Mouse (Mus musculus) MEL (cell line): ENCODE measurements around the gene Katnbl1. TPM values are rescaled to one million over a fixed set of nuclear protein-coding genes. Genes with fewer than 3 reads are reported as not detected.

ENCODE experiments used
- DNase-seq: peaks from one replicate; pipeline ENCODE4 v3.0.0; 2011; ENCODE audit warnings: low read depth, low spot score
- H3K27ac ChIP-seq: 2 replicates; pipeline ENCODE4 v1.5.1; 2012; ENCODE audit warnings: low read depth, mild to moderate bottlenecking, control low read depth, low read length, moderate library complexity; ENCODE audit not compliant: control insufficient read depth
- H3K27me3 ChIP-seq, 2 experiments: fragments of 150-350 bp in 1 of 2; sonication (generic) in 1 of 2; 2 replicates each; pipeline ENCODE4 v1.6.1; 2012; ENCODE audit warnings: low read length in 2 of 2, mild to moderate bottlenecking in 2 of 2, improper control_type of control experiment in 1 of 2, moderate library complexity in 1 of 2; ENCODE audit not compliant: insufficient read depth in 2 of 2, control insufficient read depth in 1 of 2
- H3K36me3 ChIP-seq, 2 experiments: 2 replicates each; pipeline ENCODE4 v1.6.1; 2012 to 2014; ENCODE audit warnings: low read length in 2 of 2, improper control_type of control experiment in 1 of 2, inconsistent platforms in 1 of 2, mild to moderate bottlenecking in 1 of 2; ENCODE audit not compliant: insufficient read depth in 2 of 2, control insufficient read depth in 1 of 2
- H3K4me1 ChIP-seq, 2 experiments: fragments of 150-350 bp in 1 of 2; sonication (generic) in 1 of 2; 2 replicates each; pipeline ENCODE4 v1.6.1; 2012; ENCODE audit warnings: low read length in 2 of 2, improper control_type of control experiment in 1 of 2, mild to moderate bottlenecking in 1 of 2; ENCODE audit not compliant: insufficient read depth in 2 of 2, control insufficient read depth in 1 of 2
- H3K4me3 ChIP-seq, 2 experiments: fragments of 150-350 bp in 1 of 2; sonication (generic) in 1 of 2; 2 replicates each; pipeline ENCODE4 v1.5.1; 2012; ENCODE audit warnings: low read depth in 2 of 2, low read length in 2 of 2, mild to moderate bottlenecking in 2 of 2, moderate library complexity in 2 of 2, control low read depth in 1 of 2, improper control_type of control experiment in 1 of 2; ENCODE audit not compliant: control insufficient read depth in 1 of 2, insufficient read depth in 1 of 2
- H3K79me2 ChIP-seq: 2 replicates; pipeline ENCODE4 v1.6.1; 2012; ENCODE audit warnings: mild to moderate bottlenecking, low read length, moderate library complexity; ENCODE audit not compliant: control insufficient read depth, poor library complexity, insufficient read depth
- H3K9ac ChIP-seq: 2 replicates; pipeline ENCODE4 v1.6.1; 2012; ENCODE audit warnings: low read depth, mild to moderate bottlenecking, control low read depth, low read length, moderate library complexity; ENCODE audit not compliant: control insufficient read depth, poor library complexity, severe bottlenecking
- H3K9me3 ChIP-seq: fragments of 150-350 bp; sonication (generic); replicated peaks from 2 replicates; pipeline ENCODE4 v1.6.1; 2012; ENCODE audit warnings: mild to moderate bottlenecking, low read length, improper control_type of control experiment, moderate library complexity; ENCODE audit not compliant: insufficient read depth
- BHLHE40 ChIP-seq: IDR thresholded peaks from 2 replicates; pipeline ENCODE4 v1.6.1; 2012; ENCODE audit warnings: low read depth, mild to moderate bottlenecking, inconsistent platforms, low read length, improper control_type of control experiment, borderline replicate concordance
- CTCF ChIP-seq, 3 experiments: IDR thresholded peaks in 2 of 3; conservative IDR thresholded peaks in 1 of 3; 2 replicates each; pipeline ENCODE4 v1.5.1; 2011 to 2012; ENCODE audit warnings: low read length in 3 of 3, low read depth in 2 of 3, mild to moderate bottlenecking in 2 of 3, improper control_type of control experiment in 1 of 3, inconsistent platforms in 1 of 3, mixed read lengths in 1 of 3, moderate library complexity in 1 of 3; ENCODE audit not compliant: control insufficient read depth in 1 of 3, insufficient read depth in 1 of 3, poor library complexity in 1 of 3, severe bottlenecking in 1 of 3
- E2F4 ChIP-seq: IDR thresholded peaks from 2 replicates; pipeline ENCODE4 v1.6.1; 2011; ENCODE audit warnings: low read depth, low read length, improper control_type of control experiment, borderline replicate concordance
- ELF1 ChIP-seq: IDR thresholded peaks from 2 replicates; pipeline ENCODE4 v1.6.1; 2014; ENCODE audit warnings: low read depth, mild to moderate bottlenecking, inconsistent platforms, low read length, improper control_type of control experiment, moderate library complexity
- ETS1 ChIP-seq: IDR thresholded peaks from 2 replicates; pipeline ENCODE4 v1.6.1; 2012; ENCODE audit warnings: low read depth, mild to moderate bottlenecking, inconsistent platforms, low read length, improper control_type of control experiment, moderate library complexity
- GATA1 ChIP-seq: IDR thresholded peaks from 2 replicates; pipeline ENCODE4 v1.6.1; 2011; ENCODE audit warnings: low read depth, low read length, improper control_type of control experiment
- HCFC1 ChIP-seq: IDR thresholded peaks from 2 replicates; pipeline ENCODE4 v1.6.1; 2012; ENCODE audit warnings: low read depth, mild to moderate bottlenecking, inconsistent platforms, low read length, improper control_type of control experiment, moderate library complexity
- KAT2A ChIP-seq: conservative IDR thresholded peaks from 2 replicates; pipeline ENCODE4 v1.6.1; 2012; ENCODE audit warnings: low read depth, low read length, improper control_type of control experiment, inconsistent platforms
- MAZ ChIP-seq: IDR thresholded peaks from 2 replicates; pipeline ENCODE4 v1.6.1; 2012; ENCODE audit warnings: low read depth, mild to moderate bottlenecking, inconsistent platforms, low read length, improper control_type of control experiment
- MYB ChIP-seq: IDR thresholded peaks from 2 replicates; pipeline ENCODE4 v1.6.1; 2011; ENCODE audit warnings: mild to moderate bottlenecking, low read depth, low read length, improper control_type of control experiment
- NRF1 ChIP-seq: IDR thresholded peaks from 2 replicates; pipeline ENCODE4 v1.6.1; 2014; ENCODE audit warnings: low read depth, mild to moderate bottlenecking, inconsistent platforms, low read length, improper control_type of control experiment, moderate library complexity; ENCODE audit not compliant: poor library complexity, insufficient read depth, severe bottlenecking
- POLR2AphosphoS2 ChIP-seq: IDR thresholded peaks from 2 replicates; pipeline ENCODE4 v1.6.1; 2011; ENCODE audit warnings: low read length, improper control_type of control experiment
- RAD21 ChIP-seq: IDR thresholded peaks from 2 replicates; pipeline ENCODE4 v1.6.1; 2011; ENCODE audit warnings: mild to moderate bottlenecking, low read depth, low read length, improper control_type of control experiment
- RCOR1 ChIP-seq: IDR thresholded peaks from 2 replicates; pipeline ENCODE4 v1.6.1; 2012; ENCODE audit warnings: low read depth, mild to moderate bottlenecking, inconsistent platforms, low read length, improper control_type of control experiment
- SIN3A ChIP-seq: IDR thresholded peaks from 2 replicates; pipeline ENCODE4 v1.6.1; 2012; ENCODE audit warnings: low read length, improper control_type of control experiment, inconsistent platforms
- SMC3 ChIP-seq: IDR thresholded peaks from 2 replicates; pipeline ENCODE4 v1.6.1; 2011; ENCODE audit warnings: low read depth, low read length, improper control_type of control experiment
- TCF12 ChIP-seq: IDR thresholded peaks from 2 replicates; pipeline ENCODE4 v1.6.1; 2014; ENCODE audit warnings: low read depth, mild to moderate bottlenecking, inconsistent platforms, low read length, improper control_type of control experiment, moderate library complexity
- USF2 ChIP-seq, 2 experiments: IDR thresholded peaks; 2 replicates each; pipeline ENCODE4 v1.6.1; 2011 to 2012; ENCODE audit warnings: improper control_type of control experiment in 2 of 2, low read length in 2 of 2, borderline replicate concordance in 1 of 2, inconsistent platforms in 1 of 2, low read depth in 1 of 2, mild to moderate bottlenecking in 1 of 2; ENCODE audit not compliant: insufficient read depth in 1 of 2
- ZC3H11A ChIP-seq: IDR thresholded peaks from 2 replicates; pipeline ENCODE4 v1.6.1; 2012; ENCODE audit warnings: low read depth, mild to moderate bottlenecking, inconsistent platforms, low read length, improper control_type of control experiment
- ZKSCAN1 ChIP-seq: IDR thresholded peaks from 2 replicates; pipeline ENCODE4 v1.6.1; 2012; ENCODE audit warnings: low read depth, mild to moderate bottlenecking, inconsistent platforms, low read length, improper control_type of control experiment, moderate library complexity
- ZNF384 ChIP-seq: IDR thresholded peaks from 2 replicates; pipeline ENCODE4 v1.6.1; 2012; ENCODE audit warnings: low read depth, mild to moderate bottlenecking, inconsistent platforms, low read length, improper control_type of control experiment
- polyA plus RNA-seq, 2 experiments: library from polyadenylated mRNA; stranded (reverse) in 1 of 2; unstranded in 1 of 2; fragments of >175 nt in 1 of 2; fragments of >200 nt in 1 of 2; gene quantifications; 2 replicates each; pipeline versions ENCODE4 v1.2.1 to v1.2.4; 2012; ENCODE audit warnings: low replicate concordance in 2 of 2, low read depth in 1 of 2; ENCODE audit not compliant: insufficient read length in 2 of 2, insufficient read depth in 1 of 2, missing spikeins in 1 of 2
- total RNA-seq: library from RNA; depleted of rRNA; stranded (reverse); fragments of 300-350 nt; gene quantifications from 2 replicates; pipeline ENCODE4 v1.2.3, GENCODE M21; 2012; rRNA removed

The Katnbl1 gene
- total and polyA plus RNA-seq, 3 experiments: 12.6 to 16.6 TPM; not detected in 1

- peak; percentile 99 for TF ChIP-seq SIN3A
- TF ChIP-seq MAZ: peak; percentile 85; the same call in 1 of the 2 replicates
- peak; percentile 98 for TF ChIP-seq ELF1
- peak; percentile 46 for TF ChIP-seq ZC3H11A
- TF ChIP-seq GATA1: no peak
- TF ChIP-seq KAT2A: peak; percentile 93
- peak; percentile 86; the same call in 1 of the 2 replicates for TF ChIP-seq E2F4
- TF ChIP-seq HCFC1: peak; percentile 97
- TF ChIP-seq RAD21: no peak
- TF ChIP-seq ETS1: peak; percentile 70; the same call in 1 of the 2 replicates
- 0 out of 2 replicates have a peak, but pooled peaks have one; percentile 42 for TF ChIP-seq NRF1
- TF ChIP-seq RCOR1: peak; percentile 1; the same call in 1 of the 2 replicates
Observed at GRCm38 (mm10) chr2:112454862-112455564, 76.0 kb downstream of the Katnbl1 start, which contains the start of gene Emc7 (continued).

GRCm38 (mm10) chr2:112460557-112460956, 81.5 kb downstream of the Katnbl1 start:
- peak; percentile 32 for DNase-seq
- Histone ChIP-seq H3K9me3 (no peaks in the 10 kb centered on the region), H3K27me3 (no peaks in the 10 kb centered on the region), H3K4me1 (peaks cover 5 to 8% of the 10 kb centered on the region in 2 experiments; a peak in 1 of 4 replicates), H3K27ac (no peak overlapping the region), H3K4me3 (no peak overlapping the region), H3K9ac (no peak overlapping the region), H3K79me2 (peaks cover 32% of the 10 kb centered on the region)
- TF ChIP-seq USF2 (IDR thresholded peaks at IDR 0.05; ENCODE audit: borderline replicate concordance in 1 of 2, insufficient read depth in 1 of 2, low read depth in 1 of 2, low read length in 2 of 2) (no peak), ZC3H11A (peak; percentile 37), SMC3 (peak; percentile 53), CTCF (IDR thresholded peaks at IDR 0.05 in 2 of 3, conservative IDR thresholded peaks at IDR 0.05 in 1 of 3; ENCODE audit: control insufficient read depth in 1 of 3, insufficient read depth in 1 of 3, low read depth in 2 of 3, low read length in 3 of 3, poor library complexity in 1 of 3, severe bottlenecking in 1 of 3) (peak in 2 of 3 experiments; percentile 13 to 57; a peak in 2 of 6 replicates), MYB (no peak), GATA1 (no peak), TCF12 (no peak), ZNF384 (0 out of 2 replicates have a peak, but pooled peaks have one; percentile 20), RAD21 (peak; percentile 41), ZKSCAN1 (no peak), SIN3A (0 out of 2 replicates have a peak, but pooled peaks have one; percentile 18), BHLHE40 (no peak), POLR2AphosphoS2 (no peak)
- TF ChIP-seq, all 39 proteins: peak for 6
- H3K36me3 ChIP-seq: peaks cover 17 to 27% of the 10 kb centered on the region in 2 experiments

Other genes with a start within 250 kb of the Katnbl1 start
- not detected in 2 replicates for gene Olfr1316, start 244.2 kb upstream of the Katnbl1 start, total RNA-seq
- gene Olfr1316, start 244.2 kb upstream of the Katnbl1 start, polyA plus RNA-seq: not detected
- not detected in 2 replicates for gene Olfr1317, start 238.9 kb upstream of the Katnbl1 start, total RNA-seq
- not detected for gene Olfr1317, start 238.9 kb upstream of the Katnbl1 start, polyA plus RNA-seq
- not detected in 2 replicates for gene Olfr1318, start 225.0 kb upstream of the Katnbl1 start, total RNA-seq
- gene Olfr1318, start 225.0 kb upstream of the Katnbl1 start, polyA plus RNA-seq: not detected
- gene Lpcat4, start 139.7 kb upstream of the Katnbl1 start, total RNA-seq: 11.7 and 13.9 TPM in 2 replicates
- gene Lpcat4, start 139.7 kb upstream of the Katnbl1 start, polyA plus RNA-seq: 10 to 100 TPM in 1 of 2 experiments, not detected in 1; 69.9 TPM
- 0.04 TPM in 1 of 2 replicates, not detected in the other for gene Nutm1, start 119.9 kb upstream of the Katnbl1 start, total RNA-seq
- gene Nutm1, start 119.9 kb upstream of the Katnbl1 start, polyA plus RNA-seq: under 1 TPM in 1 of 2 experiments, not detected in 1; 0.13 TPM
- 275 and 283 TPM in 2 replicates for gene Nop10, start 117.3 kb upstream of the Katnbl1 start, total RNA-seq
- 100 to 1,000 TPM in 1 of 2 experiments, not detected in 1; 253 TPM for gene Nop10, start 117.3 kb upstream of the Katnbl1 start, polyA plus RNA-seq
- 20.4 and 21.7 TPM in 2 replicates for gene Slc12a6, start 113.4 kb upstream of the Katnbl1 start, total RNA-seq
- gene Slc12a6, start 113.4 kb upstream of the Katnbl1 start, polyA plus RNA-seq: 10 to 100 TPM in 1 of 2 experiments, not detected in 1; 21.2 TPM
- gene Gm21985, start 112.9 kb upstream of the Katnbl1 start, total RNA-seq: 0.04 TPM in 1 of 2 replicates, not detected in the other
- not detected for gene Gm21985, start 112.9 kb upstream of the Katnbl1 start, polyA plus RNA-seq
- 163 and 201 TPM in 2 replicates for gene Emc4, start 11.2 kb upstream of the Katnbl1 start, total RNA-seq
- gene Emc4, start 11.2 kb upstream of the Katnbl1 start, polyA plus RNA-seq: 100 to 1,000 TPM in 1 of 2 experiments, not detected in 1; 171 TPM
- gene Emc7, start 75.8 kb downstream of the Katnbl1 start, total RNA-seq: 23.1 and 25.7 TPM in 2 replicates
- gene Emc7, start 75.8 kb downstream of the Katnbl1 start, polyA plus RNA-seq: 10 to 100 TPM in 1 of 2 experiments, not detected in 1; 17.7 TPM
- not detected in 2 replicates for gene Chrm5, start 101.6 kb downstream of the Katnbl1 start, total RNA-seq
- gene Chrm5, start 101.6 kb downstream of the Katnbl1 start, polyA plus RNA-seq: not detected
- 29.2 and 33.4 TPM in 2 replicates for gene Aven, start 113.8 kb downstream of the Katnbl1 start, total RNA-seq
- 10 to 100 TPM; 50.3 to 72.8 TPM for gene Aven, start 113.8 kb downstream of the Katnbl1 start, polyA plus RNA-seq